ENCODE assay signal across 14 mouse cellular contexts in genomic region chr17:31842930-31843822, GRCm38 (mm10). TPM values are rescaled to one million over a fixed set of nuclear protein-coding genes. Genes with fewer than 3 reads are reported as not detected.
A peak's percentile ranks its signal among the peaks of the same experiment; 100 is the strongest.
DNase-seq lines count a peak whose midpoint lies in the region; ATAC-seq and TF ChIP-seq lines count a peak whose summit lies in the region.
"Had no signal": no experiment of that assay in that cellular context is flagged by ENCODE, and none has a peak within 500 bp of the region (broad histone marks: within the 10 kb centered on the region; RNA-seq: fewer than 3 reads in every experiment).

No protein-coding gene starts in this region.

- H3K27me3 ChIP-seq in heart, embryonic 10.5 days (ENCODE audit: insufficient read depth, poor library complexity, severe bottlenecking) = no peaks in the 10 kb centered on the region
- H3K27me3 ChIP-seq in liver, postnatal 0 days (ENCODE audit: insufficient read depth, low read length) = no peaks in the 10 kb centered on the region
- no peaks in the 10 kb centered on the region for H3K27me3 ChIP-seq in midbrain, postnatal 0 days (ENCODE audit: insufficient read depth, low read length)

- ATAC-seq in liver, postnatal 0 days = peak; percentile 17
- no peak for ATAC-seq in midbrain, postnatal 0 days (ENCODE audit: low FRiP score)
- ATAC-seq: forebrain, postnatal 0 days had no signal

- intact Hi-C loops in left cerebral cortex, postnatal 14 days (cut with DNase I) = no loop called here

- H3K4me1 ChIP-seq in heart, embryonic 10.5 days = peaks cover 29% of the 10 kb centered on the region
- H3K4me1 ChIP-seq in lung, adult 2 months (ENCODE audit: control insufficient read depth, insufficient read depth, low read length) = peaks cover 24% of the 10 kb centered on the region
- H3K4me1 ChIP-seq in brown adipose tissue, adult 24 weeks (ENCODE audit: control insufficient read depth, insufficient read depth, insufficient read length, low read length) = peaks cover 11% of the 10 kb centered on the region
- H3K4me1 ChIP-seq in liver, postnatal 0 days (ENCODE audit: insufficient read depth) = peaks cover 52% of the 10 kb centered on the region
- H3K4me1 ChIP-seq in midbrain, postnatal 0 days (ENCODE audit: insufficient read depth, low read length) = no peaks in the 10 kb centered on the region

- peaks cover 45% of the 10 kb centered on the region for H3K36me3 ChIP-seq in heart, embryonic 10.5 days
- peaks cover 39% of the 10 kb centered on the region for H3K36me3 ChIP-seq in liver, postnatal 0 days (replicated peaks; ENCODE audit: insufficient read depth, low read length)
- H3K36me3 ChIP-seq in midbrain, postnatal 0 days (ENCODE audit: insufficient read depth, low read length) = peaks cover 30% of the 10 kb centered on the region

- 0 out of 2 replicates have a peak overlapping the region, but pooled peaks have one; percentile 18 for H3K27ac ChIP-seq in heart, embryonic 10.5 days
- peak overlapping the region; percentile 0; the same call in 1 of the 2 replicates for H3K27ac ChIP-seq in brown adipose tissue, adult 24 weeks (replicated peaks; ENCODE audit: low read depth, low read length)
- H3K27ac ChIP-seq in liver, postnatal 0 days (ENCODE audit: low read depth) = peak overlapping the region; percentile 80
- no peak overlapping the region for H3K27ac ChIP-seq in midbrain, postnatal 0 days (ENCODE audit: low read depth, low read length)

- no peak overlapping the region for H3K4me2 ChIP-seq in liver, postnatal 0 days (ENCODE audit: low read depth, low read length)
- H3K4me2 ChIP-seq in midbrain, postnatal 0 days (ENCODE audit: low read depth, low read length, poor library complexity, severe bottlenecking) = no peak overlapping the region

- no peak overlapping the region for H3K4me3 ChIP-seq in heart, embryonic 10.5 days
- H3K4me3 ChIP-seq in lung, adult 2 months (replicated peaks; ENCODE audit: extremely low read depth, low read depth, low read length) = no peak overlapping the region
- no peak overlapping the region for H3K4me3 ChIP-seq in brown adipose tissue, adult 24 weeks (ENCODE audit: insufficient read depth, low read depth, low read length)
- no peak overlapping the region for H3K4me3 ChIP-seq in liver, postnatal 0 days (ENCODE audit: low read depth, low read length)
- H3K4me3 ChIP-seq in midbrain, postnatal 0 days (ENCODE audit: low read depth, low read length) = no peak overlapping the region

- WGBS in heart, embryonic 10.5 days = 86% methylated on average over 12 of the region's 12 CpGs
- 63% methylated on average over 12 of the region's 12 CpGs for WGBS in lung, adult 2 months
- 74% methylated on average over 12 of the region's 12 CpGs for WGBS in liver, postnatal 0 days (ENCODE audit: insufficient replicate concordance)
- 88% methylated on average over 12 of the region's 12 CpGs for WGBS in midbrain, postnatal 0 days

- TF ChIP-seq CTCF in lung, adult 2 months (IDR thresholded peaks at IDR 0.05; ENCODE audit: insufficient read depth, low read length) = no peak
- TF ChIP-seq CTCF in liver, postnatal 0 days (IDR thresholded peaks at IDR 0.05; ENCODE audit: low read depth) = no peak
- TF ChIP-seq CTCF in midbrain, postnatal 0 days (IDR thresholded peaks at IDR 0.05) = no peak

- H3K9me3 ChIP-seq in heart, embryonic 10.5 days = no peaks in the 10 kb centered on the region
- no peaks in the 10 kb centered on the region for H3K9me3 ChIP-seq in liver, postnatal 0 days (ENCODE audit: low read length)
- H3K9me3 ChIP-seq in midbrain, postnatal 0 days (ENCODE audit: low read length) = no peaks in the 10 kb centered on the region

- 0 out of 2 replicates have a peak overlapping the region, but pooled peaks have one; percentile 30 for H3K9ac ChIP-seq in liver, postnatal 0 days (replicated peaks)
- no peak overlapping the region for H3K9ac ChIP-seq in midbrain, postnatal 0 days (replicated peaks; ENCODE audit: low read length, poor library complexity, severe bottlenecking)
- H3K9ac ChIP-seq: forebrain, postnatal 0 days had no signal

- no peak for TF ChIP-seq EP300 in liver, postnatal 0 days (IDR thresholded peaks at IDR 0.05; ENCODE audit: low read depth)

- TF ChIP-seq POLR2A in lung, adult 2 months (IDR thresholded peaks at IDR 0.05; ENCODE audit: borderline replicate concordance, extremely low read depth, low read depth, low read length) = peak; percentile 8; the same call in 1 of the 2 replicates

- DNase-seq in heart, embryonic 10.5 days (ENCODE audit: low spot score) = no peak
- DNase-seq in heart, adult 8-10 months (ENCODE audit: low spot score) = no peak
- DNase-seq in lung, adult 2 months = no peak
- no peak for DNase-seq in lung, postnatal 36 days
- DNase-seq in liver, postnatal 0 days = no peak
- DNase-seq in midbrain, postnatal 0 days (ENCODE audit: low spot score) = no peak
- DNase-seq in left cerebral cortex, postnatal 14 days (ENCODE audit: low spot score in 2 of 2) = no peak
- DNase-seq: adrenal gland, postnatal 25 days; cerebellum, adult 2 months; forebrain, postnatal 0 days; kidney, adult 11 months; layer of hippocampus, adult 9-11 months; thymus, postnatal 25 days had no signal

RNA-seq across cellular contexts. Expression of gene Sik1, which starts 12.4 kb away (rescaled TPM):
- 20.9 and 22.0 TPM in 2 replicates for polyA plus RNA-seq in heart, embryonic 10.5 days (2016; fragmentation: Nextera tagmentation; extraction: Ambion mirVana)
- 10 to 100 TPM; 19.0 to 34.0 (median 30.2) TPM for total RNA-seq in heart, adult 8-10 months (2022)
- polyA plus RNA-seq in lung, adult 2 months (2012; rRNA removed) = 60.5 and 87.9 TPM in 2 replicates
- polyA plus RNA-seq in brown adipose tissue, adult 24 weeks (2012; ENCODE audit: insufficient read depth, insufficient read length, missing spikeins) = 9.6 and 39.2 TPM in 2 replicates
- 7.8 and 8.1 TPM in 2 replicates for polyA plus RNA-seq in liver, postnatal 0 days (2015; fragmentation: Nextera tagmentation; extraction: Ambion mirVana)
- 48.5 and 54.2 TPM in 2 replicates for total RNA-seq in midbrain, postnatal 0 days (2014; rRNA removed)
- polyA plus RNA-seq in midbrain, postnatal 0 days (2015; fragmentation: Nextera tagmentation; extraction: Ambion mirVana) = 17.6 and 22.3 TPM in 2 replicates
- total RNA-seq in left cerebral cortex, postnatal 14 days (2021) = 10 to 100 TPM; 18.8 to 21.6 TPM
